12 mouse cellular contexts compared by ENCODE assay signal in genomic region chr5:121331731-121332130, GRCm38 (mm10).
"Had no signal": no experiment of that assay in that cellular context is flagged by ENCODE, and none has a peak within 500 bp of the region (broad histone marks: within the 10 kb centered on the region; RNA-seq: fewer than 3 reads in every experiment).

No protein-coding gene starts in this region.

- H3K27ac ChIP-seq: limb, embryonic 13.5 days had no signal

- H3K9me3 ChIP-seq: limb, embryonic 10.5 days; limb, embryonic 13.5 days; liver, embryonic 13.5 days had no signal

- H3K27me3 ChIP-seq: limb, embryonic 13.5 days; liver, embryonic 13.5 days had no signal

- DNase-seq: kidney, postnatal 25 days; layer of hippocampus, adult 9-11 months; liver; liver, embryonic 13.5 days; lung, embryonic 14.5 days; midbrain, embryonic 14.5 days; thymus, adult 18-20 months; thymus, postnatal 14 days; thymus, postnatal 4 days had no signal

- H3K4me3 ChIP-seq: layer of hippocampus, adult 2 months; limb, embryonic 10.5 days; limb, embryonic 13.5 days; liver, embryonic 13.5 days had no signal

- H3K4me1 ChIP-seq: limb, embryonic 10.5 days; limb, embryonic 13.5 days had no signal
